Mouse (Mus musculus) ES-E14 (cell line): ENCODE data around the gene Sh3gl1. TPM values are rescaled to one million over a fixed set of nuclear protein-coding genes. Genes with fewer than 3 reads are reported as not detected.
A peak's percentile ranks its signal among the peaks of the same experiment; 100 is the strongest.

Experiments used
- DNase-seq: peaks from one replicate; pipeline ENCODE4 v3.0.0-alpha.2; 2013; ENCODE audit warnings: low read depth, low spot score
- H3K27ac ChIP-seq: 2 replicates; pipeline ENCODE4 v1.5.1; 2012; ENCODE audit warnings: low read depth, mild to moderate bottlenecking, low read length, moderate library complexity, mixed read lengths; ENCODE audit not compliant: poor library complexity, insufficient read depth, severe bottlenecking
- H3K36me3 ChIP-seq: 2 replicates; pipeline ENCODE4 v1.6.1; 2012; ENCODE audit warnings: mild to moderate bottlenecking, low read length, moderate library complexity, mixed read lengths; ENCODE audit not compliant: control insufficient read depth, poor library complexity, insufficient read depth, severe bottlenecking
- H3K4me1 ChIP-seq, 2 experiments: fragments of 150-350 bp in 1 of 2; sonication (generic) in 1 of 2; 2 replicates each; pipeline ENCODE4 v1.6.1; 2012; ENCODE audit warnings: low read length in 2 of 2, mild to moderate bottlenecking in 1 of 2, mixed read lengths in 1 of 2; ENCODE audit not compliant: control insufficient read depth in 2 of 2, insufficient read depth in 2 of 2, poor library complexity in 1 of 2
- H3K4me3 ChIP-seq, 2 experiments: fragments of 150-350 bp in 1 of 2; sonication (generic) in 1 of 2; 2 replicates each; pipeline ENCODE4 v1.5.1; 2012; ENCODE audit warnings: low read length in 2 of 2, low read depth in 1 of 2, mild to moderate bottlenecking in 1 of 2, mixed read lengths in 1 of 2; ENCODE audit not compliant: insufficient read depth in 1 of 2, poor library complexity in 1 of 2, severe bottlenecking in 1 of 2
- H3K9ac ChIP-seq: 2 replicates; pipeline ENCODE4 v1.6.1; 2012; ENCODE audit warnings: low read depth, mild to moderate bottlenecking, low read length, mixed read lengths; ENCODE audit not compliant: poor library complexity, insufficient read depth, severe bottlenecking
- H3K9me3 ChIP-seq: fragments of 150-350 bp; sonication (generic); 2 replicates; pipeline ENCODE4 v1.6.1; 2012; ENCODE audit warnings: low read depth, mild to moderate bottlenecking, low read length; ENCODE audit not compliant: control insufficient read depth, insufficient read depth
- CHD2 ChIP-seq: IDR thresholded peaks from 2 replicates; pipeline ENCODE4 v1.6.1; 2014; ENCODE audit warnings: mild to moderate bottlenecking, low read depth, low read length, inconsistent platforms
- HCFC1 ChIP-seq: IDR thresholded peaks from 2 replicates; pipeline ENCODE4 v1.6.1; 2012; ENCODE audit warnings: low read length, inconsistent platforms, borderline replicate concordance; ENCODE audit not compliant: insufficient read depth
- MAFK ChIP-seq: IDR thresholded peaks from 2 replicates; pipeline ENCODE4 v1.6.1; 2014; ENCODE audit warnings: mild to moderate bottlenecking, low read depth, low read length, inconsistent platforms; ENCODE audit not compliant: insufficient read depth
- ZC3H11A ChIP-seq: IDR thresholded peaks from 2 replicates; pipeline ENCODE4 v1.6.1; 2012; ENCODE audit warnings: low read depth, mild to moderate bottlenecking, inconsistent platforms, low read length, borderline replicate concordance
- ZNF384 ChIP-seq: IDR thresholded peaks from 2 replicates; pipeline ENCODE4 v1.6.1; 2012; ENCODE audit warnings: low read depth, low read length, inconsistent platforms
- in situ Hi-C, 2 experiments: fragments of 600-800 bp; cut with MboI; formaldehyde crosslinking; loops; one replicate each; pipeline ENCODE4 v1.15.1; 2025; ENCODE audit warnings: low sequenced_read_pairs in 2 of 2, inconsistent platforms in 1 of 2; ENCODE audit not compliant: unreplicated experiment in 2 of 2
- total RNA-seq: library from RNA; depleted of rRNA; stranded (reverse); fragments of 300-350 nt; gene quantifications from 2 replicates; pipeline ENCODE4 v1.2.3, GENCODE M21; 2012; rRNA removed

Gene Sh3gl1
- total RNA-seq, 1 experiment: 73.8 TPM

DNA sequence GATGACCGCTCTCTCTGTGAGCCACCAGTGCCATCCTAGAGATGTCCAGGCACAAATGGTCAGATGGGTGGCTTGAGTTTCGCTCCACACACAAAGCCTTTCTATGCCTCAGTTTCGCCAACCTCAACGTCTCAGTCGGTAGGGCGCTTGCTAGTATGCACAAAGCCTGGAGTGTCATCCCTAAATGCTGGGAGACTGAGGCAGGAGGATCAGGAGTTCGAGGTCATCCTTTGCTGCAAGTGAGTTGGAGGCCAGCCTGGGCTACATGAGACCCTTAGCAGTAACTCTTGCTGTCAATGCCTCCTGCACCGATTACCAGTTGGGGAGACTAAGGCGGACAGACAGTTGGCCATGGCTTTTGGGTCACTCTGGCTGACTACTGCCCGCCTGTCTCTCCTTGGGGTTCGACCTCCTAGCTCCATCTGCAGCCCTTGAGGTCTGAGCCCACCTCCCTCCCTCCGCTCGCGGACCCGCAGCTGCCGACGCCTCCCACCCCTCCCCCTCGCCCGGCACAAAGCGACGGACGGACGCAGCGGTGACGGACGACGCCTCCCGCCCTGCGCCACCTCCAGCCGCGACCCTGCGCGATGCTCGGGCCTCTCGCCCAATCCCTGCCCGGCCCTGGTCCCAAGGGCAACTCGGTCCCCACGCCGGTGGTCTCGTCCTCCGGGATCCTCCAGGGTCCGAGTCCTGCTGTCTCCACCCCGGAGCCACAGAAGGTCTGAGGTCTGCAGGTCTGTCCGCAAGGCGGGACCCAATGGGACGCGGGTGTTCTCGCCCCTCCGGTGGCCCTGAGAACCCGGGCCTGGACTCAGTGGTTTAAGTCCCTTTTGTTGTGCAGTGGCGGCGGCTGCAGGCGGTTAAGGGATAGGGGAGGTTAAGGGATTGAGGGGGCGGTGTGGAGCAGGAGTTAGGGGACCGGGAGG lies 66.2 kb downstream of the Sh3gl1 start, which contains the start of gene Shd:
Gene Shd (plus strand): TSS at position 502 of the 926 bp plus-strand sequence.
- peak within 1 kb of the TSS; percentile 42 for H3K9ac ChIP-seq
- no peak for DNase-seq
- peak within 1 kb of the TSS; percentile 68 to 70 for H3K4me3 ChIP-seq
- no peak within 1 kb of the TSS for H3K27ac ChIP-seq
- TF ChIP-seq MAFK (no peak), HCFC1 (no peak), ZNF384 (no peak), ZC3H11A (no peak), CHD2 (no peak)
- in situ Hi-C loops: no loop called here
- no peaks in the 10 kb centered on the region for H3K9me3 ChIP-seq
- peaks cover 15% of the 10 kb centered on the region; the same call in 1 of the 2 replicates for H3K36me3 ChIP-seq
- peaks cover 0 to 13% of the 10 kb centered on the region in 2 experiments; a peak in 1 of 4 replicates for H3K4me1 ChIP-seq

DNA sequence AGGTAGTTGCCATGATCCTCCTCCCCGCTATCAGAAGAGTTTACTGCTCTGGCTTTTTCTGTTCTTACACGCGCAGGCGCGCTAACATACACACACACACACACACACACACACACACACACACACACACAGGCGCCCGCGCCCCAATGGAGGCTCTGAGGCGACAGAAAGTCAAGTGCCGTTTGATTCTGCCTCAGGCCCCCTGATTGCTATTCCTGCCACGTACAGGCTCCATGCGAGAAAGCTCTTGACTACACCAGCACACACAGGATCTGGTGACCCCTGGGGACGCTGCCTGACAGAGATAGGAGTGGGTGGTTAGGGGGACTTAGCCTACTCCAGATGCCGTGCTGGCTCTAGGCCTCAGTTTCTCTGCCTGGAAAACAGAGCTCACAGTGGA lies 66.9 kb downstream of the Sh3gl1 start:
- DNase-seq: no peak
- H3K27ac ChIP-seq: no peak overlapping the region
- H3K4me3 ChIP-seq: no peak overlapping the region

GRCm38 (mm10) chr17:55968210-55968609 lies 68.2 kb downstream of the Sh3gl1 start:
- Histone ChIP-seq H3K4me3 (no peak overlapping the region), H3K9ac (no peak overlapping the region), H3K9me3 (no peaks in the 10 kb centered on the region), H3K36me3 (peaks cover 18% of the 10 kb centered on the region; the same call in 1 of the 2 replicates), H3K4me1 (peaks cover 0 to 18% of the 10 kb centered on the region in 2 experiments; a peak in 2 of 4 replicates), H3K27ac (no peak overlapping the region)
- TF ChIP-seq CHD2 (no peak), ZNF384 (no peak), HCFC1 (no peak), ZC3H11A (no peak), MAFK (no peak)
- DNase-seq: no peak
- in situ Hi-C loops: no loop called here

More for the DNA sequence above, 66.9 kb downstream of the Sh3gl1 start:
- Histone ChIP-seq H3K4me1 (peaks cover 0 to 16% of the 10 kb centered on the region in 2 experiments; a peak in 1 of 4 replicates), H3K36me3 (peaks cover 16% of the 10 kb centered on the region; the same call in 1 of the 2 replicates), H3K9me3 (no peaks in the 10 kb centered on the region), H3K9ac (no peak overlapping the region)
- in situ Hi-C loops: no loop called here
- no peak for TF ChIP-seq ZNF384
- TF ChIP-seq CHD2: no peak
- TF ChIP-seq ZC3H11A: no peak

DNA sequence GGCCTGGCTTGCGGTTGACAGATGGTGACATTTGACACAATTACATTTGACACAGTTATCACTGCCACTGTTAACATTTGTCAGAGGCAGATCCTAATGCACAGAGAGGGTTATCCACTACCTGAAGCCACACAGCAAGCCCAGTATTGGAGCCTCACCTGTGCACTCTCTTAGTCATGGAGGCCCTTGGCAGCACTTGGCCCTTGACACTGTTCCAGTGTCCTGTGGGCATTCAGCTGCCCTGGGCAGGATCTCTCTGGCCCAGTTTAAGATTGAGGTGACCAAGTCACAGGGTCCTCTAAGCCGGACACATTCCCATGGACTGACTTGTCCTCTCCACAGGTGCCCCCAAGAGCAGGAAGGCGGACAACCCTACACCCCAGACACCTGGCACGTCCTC lies 69.2 kb downstream of the Sh3gl1 start:
- Histone ChIP-seq H3K9me3 (no peaks in the 10 kb centered on the region), H3K9ac (no peak overlapping the region), H3K27ac (no peak overlapping the region), H3K4me1 (peaks cover 0 to 20% of the 10 kb centered on the region in 2 experiments; a peak in 2 of 4 replicates), H3K36me3 (peaks cover 20% of the 10 kb centered on the region), H3K4me3 (no peak overlapping the region)
- in situ Hi-C loops: no loop called here
- DNase-seq: no peak
- TF ChIP-seq CHD2: no peak
- TF ChIP-seq HCFC1: no peak
- no peak for TF ChIP-seq MAFK
- no peak for TF ChIP-seq ZC3H11A
- TF ChIP-seq ZNF384: no peak

Other genes starting within 250 kb of the Sh3gl1 start
- gene Zfp119a, start 157.7 kb downstream of the Sh3gl1 start, total RNA-seq: 4.2 and 5.4 TPM in 2 replicates
- 6.6 and 6.9 TPM in 2 replicates for gene Zfp959, start 144.5 kb downstream of the Sh3gl1 start, total RNA-seq
- gene Zfp119b, start 87.1 kb downstream of the Sh3gl1 start, total RNA-seq: 3.9 and 4.6 TPM in 2 replicates
- gene Ebi3, start 84.0 kb downstream of the Sh3gl1 start, total RNA-seq: 0.49 and 0.74 TPM in 2 replicates
- gene Yju2, start 77.5 kb downstream of the Sh3gl1 start, total RNA-seq: 14.0 and 14.7 TPM in 2 replicates
- 1.5 and 2.4 TPM in 2 replicates for gene Shd, start 66.2 kb downstream of the Sh3gl1 start, total RNA-seq
- gene Fsd1, start 50.1 kb downstream of the Sh3gl1 start, total RNA-seq: 24.2 and 50.7 TPM in 2 replicates
- gene Stap2, start 31.1 kb downstream of the Sh3gl1 start, total RNA-seq: 3.4 and 6.4 TPM in 2 replicates
- gene Mpnd, start 30.9 kb downstream of the Sh3gl1 start, total RNA-seq: 39.0 and 61.5 TPM in 2 replicates
- 48.3 and 57.9 TPM in 2 replicates for gene Chaf1a, start 3.8 kb upstream of the Sh3gl1 start, total RNA-seq
- 34.8 and 38.8 TPM in 2 replicates for gene Ubxn6, start 38.4 kb upstream of the Sh3gl1 start, total RNA-seq
- 165 and 204 TPM in 2 replicates for gene Hdgfl2, start 43.0 kb upstream of the Sh3gl1 start, total RNA-seq
- 0.31 and 0.69 TPM in 2 replicates for gene Plin4, start 73.2 kb upstream of the Sh3gl1 start, total RNA-seq
- 1.4 and 2.1 TPM in 2 replicates for gene Plin5, start 81.0 kb upstream of the Sh3gl1 start, total RNA-seq
- gene Lrg1, start 85.4 kb upstream of the Sh3gl1 start, total RNA-seq: not detected in 2 replicates
- gene Sema6b, start 103.7 kb upstream of the Sh3gl1 start, total RNA-seq: 2.9 and 7.1 TPM in 2 replicates
- gene Tnfaip8l1, start 125.8 kb upstream of the Sh3gl1 start, total RNA-seq: 1.3 and 1.7 TPM in 2 replicates
- gene Mydgf, start 147.3 kb upstream of the Sh3gl1 start, total RNA-seq: 71.1 and 95.2 TPM in 2 replicates
- 27.4 and 27.5 TPM in 2 replicates for gene Dpp9, start 182.3 kb upstream of the Sh3gl1 start, total RNA-seq
- 18.8 and 18.9 TPM in 2 replicates for gene Fem1a, start 220.2 kb upstream of the Sh3gl1 start, total RNA-seq
- 2.4 and 2.8 TPM in 2 replicates for gene Ticam1, start 240.2 kb upstream of the Sh3gl1 start, total RNA-seq